Mouse (Mus musculus) thymus, postnatal 0 days (tissue): ENCODE data around the gene Gm10750. TPM values are rescaled to one million over a fixed set of nuclear protein-coding genes. Genes with fewer than 3 reads are reported as not detected.
"Not testable (repeated sequence)": the region's sequence is repeated elsewhere in the genome, so short reads cannot be mapped to it uniquely, and the experiment has no call there.

ENCODE experiments used
- DNase-seq: peaks from one replicate; pipeline ENCODE4 v3.0.0-alpha.2; 2015; ENCODE audit warnings: low spot score
- polyA plus RNA-seq: library from polyadenylated mRNA; unstranded; fragments of >200 nt; fragmentation: Nextera tagmentation; extraction: Ambion mirVana; gene quantifications from 2 replicates; pipeline ENCODE4 v1.2.1, GENCODE M21; 2015

The Gm10750 gene
- polyA plus RNA-seq: not detected in 2 replicates

DNA sequence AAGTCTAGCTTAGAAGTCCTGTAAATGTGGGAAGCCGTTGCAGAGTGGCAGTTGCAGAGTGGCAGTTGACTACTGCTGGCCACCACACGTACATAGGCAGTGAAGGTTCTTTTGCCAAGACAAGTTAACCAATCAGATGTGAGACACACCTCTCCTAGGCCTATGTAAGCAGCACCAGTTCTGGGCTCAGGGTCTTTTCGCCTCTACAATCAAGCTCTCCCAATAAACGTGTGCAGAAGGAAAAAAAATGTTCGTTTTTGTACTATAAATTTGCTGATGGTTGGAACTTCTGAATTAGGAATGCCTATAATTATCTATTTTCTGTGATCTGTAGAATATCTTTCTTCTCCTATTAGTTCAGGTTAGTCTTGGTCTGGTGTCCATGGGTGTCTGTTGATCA lies at the start of gene Gm10750:
Gene Gm10750, minus strand, starts transcription at position 101 of the 400 bp plus-strand sequence.
- not testable (repeated sequence) for DNase-seq

DNA sequence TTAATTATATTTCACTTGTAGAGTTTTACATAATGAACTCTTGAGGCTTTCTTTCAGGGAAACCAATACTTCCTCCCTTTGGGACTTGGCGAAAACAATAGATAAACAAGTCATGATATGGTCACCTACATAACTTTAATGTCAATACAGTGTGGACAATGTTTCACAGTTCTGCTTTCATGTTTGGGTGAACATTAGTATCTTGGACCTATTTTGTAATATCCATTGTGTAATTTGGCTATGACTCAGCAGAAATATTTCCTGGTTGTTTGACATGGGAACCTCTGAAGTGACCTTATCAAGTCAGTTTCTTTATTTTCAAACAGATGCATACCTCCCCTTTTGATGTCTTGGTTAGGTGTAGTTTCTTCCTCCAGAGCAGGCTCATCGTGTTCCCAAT lies 12.2 kb downstream of the Gm10750 start:
- no peak for DNase-seq

GRCm38 (mm10) chr2:149003151-149003550 lies 13.9 kb downstream of the Gm10750 start, which contains the start of gene Gm1330:
Gene Gm1330 (minus strand): TSS chr2:149003251.
- no peak for DNase-seq

DNA sequence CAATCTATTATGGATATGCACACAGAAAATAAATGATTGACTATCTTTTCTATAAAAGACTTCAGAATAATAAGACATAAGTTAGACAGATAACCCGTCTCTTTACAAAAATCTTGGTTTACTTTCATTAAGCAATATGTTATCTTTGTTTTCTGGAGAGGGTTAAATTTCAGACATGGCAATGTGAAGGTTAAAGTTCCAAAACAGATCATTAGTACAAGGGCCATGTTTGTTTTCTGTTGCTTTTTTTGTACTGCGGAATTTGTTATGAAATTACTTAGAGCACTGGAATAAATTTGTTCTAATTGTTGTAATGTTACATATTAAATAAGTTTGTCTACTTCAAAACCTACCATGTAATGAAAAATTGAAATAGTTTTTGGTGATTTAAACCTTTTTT lies 21.9 kb downstream of the Gm10750 start:
- no peak for DNase-seq

Other genes starting within 250 kb of the Gm10750 start
- gene Cst11, start 245.7 kb downstream of the Gm10750 start, polyA plus RNA-seq: not detected in 2 replicates
- not detected in 2 replicates for gene 8030411F24Rik, start 235.2 kb downstream of the Gm10750 start, polyA plus RNA-seq
- gene Cst12, start 227.9 kb downstream of the Gm10750 start, polyA plus RNA-seq: 0.33 and 0.36 TPM in 2 replicates
- 0.31 and 0.40 TPM in 2 replicates for gene Cst8, start 218.5 kb downstream of the Gm10750 start, polyA plus RNA-seq
- gene Cst13, start 197.2 kb downstream of the Gm10750 start, polyA plus RNA-seq: not detected in 2 replicates
- gene Cst9, start 182.1 kb downstream of the Gm10750 start, polyA plus RNA-seq: 0.42 and 0.90 TPM in 2 replicates
- gene 9230104L09Rik, start 152.2 kb downstream of the Gm10750 start, polyA plus RNA-seq: 0.21 and 0.22 TPM in 2 replicates
- gene Cst3, start 141.5 kb downstream of the Gm10750 start, polyA plus RNA-seq: 603 and 634 TPM in 2 replicates
- not detected in 2 replicates for gene Gm1330, start 14.0 kb downstream of the Gm10750 start, polyA plus RNA-seq